Mouse (Mus musculus) T-cell, adult 2 months (primary cell): ENCODE measurements around the gene Pdzd2.

Experiments used
- DNase-seq: peaks from one replicate; pipeline ENCODE4 v3.0.0; 2022; ENCODE audit warnings: low spot score

Gene Pdzd2

GRCm38 (mm10) chr15:12577054-12577696, 162.5 kb downstream of the Pdzd2 start:
- DNase-seq = peak; percentile 28

- DNase-seq = no peak
Measured at GRCm38 (mm10) chr15:12573621-12574020, 166.1 kb downstream of the Pdzd2 start.

- DNase-seq = no peak
Measured at GRCm38 (mm10) chr15:12571168-12571567, 168.6 kb downstream of the Pdzd2 start.

- no peak for DNase-seq
Measured at GRCm38 (mm10) chr15:12566637-12567440, 172.9 kb downstream of the Pdzd2 start.

GRCm38 (mm10) chr15:12565281-12565680, 174.4 kb downstream of the Pdzd2 start:
- DNase-seq = no peak

GRCm38 (mm10) chr15:12560505-12560904, 179.2 kb downstream of the Pdzd2 start:
- no peak for DNase-seq

GRCm38 (mm10) chr15:12557663-12558436, 181.9 kb downstream of the Pdzd2 start:
- DNase-seq = no peak

- no peak for DNase-seq
Measured at GRCm38 (mm10) chr15:12553211-12553610, 186.5 kb downstream of the Pdzd2 start.

GRCm38 (mm10) chr15:12550919-12551318, 188.8 kb downstream of the Pdzd2 start:
- DNase-seq = no peak

GRCm38 (mm10) chr15:12550376-12550775, 189.3 kb downstream of the Pdzd2 start:
- no peak for DNase-seq

GRCm38 (mm10) chr15:12549919-12550305, 189.8 kb downstream of the Pdzd2 start:
- no peak for DNase-seq

- no peak for DNase-seq
Measured at GRCm38 (mm10) chr15:12549271-12549918, 190.3 kb downstream of the Pdzd2 start.

GRCm38 (mm10) chr15:12548696-12549095, 191.0 kb downstream of the Pdzd2 start:
- DNase-seq = no peak

- DNase-seq = no peak
Measured at GRCm38 (mm10) chr15:12547640-12548405, 191.9 kb downstream of the Pdzd2 start.

- no peak for DNase-seq
Measured at GRCm38 (mm10) chr15:12546781-12547180, 192.9 kb downstream of the Pdzd2 start.

- DNase-seq = no peak
Measured at GRCm38 (mm10) chr15:12545671-12546070, 194.1 kb downstream of the Pdzd2 start.

- no peak for DNase-seq
Measured at GRCm38 (mm10) chr15:12545220-12545619, 194.5 kb downstream of the Pdzd2 start.

- no peak for DNase-seq
Measured at GRCm38 (mm10) chr15:12543686-12544325, 195.9 kb downstream of the Pdzd2 start.

GRCm38 (mm10) chr15:12542316-12542715, 197.4 kb downstream of the Pdzd2 start:
- DNase-seq = no peak

GRCm38 (mm10) chr15:12539618-12540302, 200.0 kb downstream of the Pdzd2 start:
- no peak for DNase-seq
